Mouse (Mus musculus): ENCODE measurements at regions not wholly inside any gene's neighbourhood (a gene's known extent, or its start where the extent isn't known, plus 50 kb on each side); places are given as distances from the start of the nearest gene placed in this dataset.

GRCm38 (mm10) chr1:142655289-142655688 is 985.2 kb upstream of the B3galt2 start:
- TF ChIP-seq CTCF (IDR thresholded peaks at IDR 0.05; ENCODE audit: borderline replicate concordance, extremely low read depth, insufficient read depth, insufficient read length), result no peak
- no peak for TF ChIP-seq POLR2A (IDR thresholded peaks at IDR 0.05; ENCODE audit: borderline replicate concordance, extremely low read depth, insufficient read depth, insufficient read length, poor library complexity, severe bottlenecking)
